Mouse (Mus musculus): ENCODE results near the gene Aipl1. TPM values are rescaled to one million over a fixed set of nuclear protein-coding genes. Genes with fewer than 3 reads are reported as not detected.
A peak's percentile ranks its signal among the peaks of the same experiment; 100 is the strongest.

The Aipl1 gene
- total RNA-seq, 2 experiments from 2014 or later: not detected

DNA sequence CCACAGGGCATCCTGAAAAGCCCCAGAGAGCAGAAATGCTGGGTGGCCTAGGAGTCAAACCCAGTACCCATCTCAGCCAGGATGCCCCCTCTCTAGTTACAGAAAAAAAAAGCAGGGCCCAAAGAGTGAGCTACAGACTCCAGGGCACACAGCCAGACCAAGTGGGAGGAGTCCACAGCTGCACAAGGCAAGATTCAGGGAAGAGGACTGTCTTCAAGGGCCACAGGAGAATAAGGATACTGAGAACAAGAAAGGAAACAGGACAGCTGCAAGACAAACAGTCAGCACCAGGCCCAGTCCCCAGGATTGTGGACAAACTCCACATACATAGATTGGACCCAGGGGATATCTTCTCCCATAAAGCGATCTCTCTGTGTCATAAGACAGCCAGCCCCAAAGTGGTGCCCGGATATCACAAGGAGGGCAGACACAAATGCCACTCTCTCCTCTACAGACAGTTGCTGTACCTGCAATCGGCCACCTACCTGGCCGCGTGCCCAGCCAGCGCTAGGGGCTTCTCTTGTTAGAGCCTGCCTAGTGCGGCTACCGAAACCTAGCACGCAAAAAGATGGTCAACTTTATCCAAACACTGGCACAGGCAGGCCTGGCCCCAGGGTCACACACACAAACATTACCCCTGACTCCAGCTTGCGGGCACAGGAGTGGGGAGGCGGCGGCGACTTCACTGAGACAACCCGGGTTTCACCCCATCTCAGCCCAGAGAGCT is 13.0 kb upstream of the Aipl1 start:
- DNase-seq: no peak

DNA sequence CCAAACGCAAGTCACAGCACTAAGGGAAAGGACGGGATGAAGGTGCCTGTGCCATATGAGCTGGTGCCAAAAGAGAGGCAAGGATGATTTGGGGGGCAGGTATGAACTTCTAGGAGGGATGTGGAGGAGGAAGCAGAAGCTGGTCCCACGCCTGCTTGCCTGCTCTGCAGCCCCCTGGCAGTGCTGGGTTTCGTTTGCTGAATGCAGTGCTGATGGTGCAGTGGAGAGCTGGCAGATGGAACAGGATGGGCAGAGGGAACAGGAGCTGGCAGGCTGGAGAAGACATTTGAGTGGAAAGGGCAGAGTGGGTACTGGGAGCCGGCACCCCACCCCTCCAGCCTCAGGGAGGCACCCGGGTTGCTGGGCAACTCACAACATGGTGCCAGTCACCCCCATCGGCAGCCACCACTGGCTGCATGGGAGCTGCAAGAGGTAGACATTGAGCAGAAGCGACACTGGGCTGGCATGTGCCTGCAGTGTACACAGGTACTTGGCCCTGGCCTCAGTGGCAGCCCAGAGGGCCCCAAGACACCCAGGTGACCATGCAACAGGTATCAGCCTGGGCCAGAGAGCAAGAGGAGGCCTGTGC is 12.0 kb upstream of the Aipl1 start:
- no peak for DNase-seq

DNA sequence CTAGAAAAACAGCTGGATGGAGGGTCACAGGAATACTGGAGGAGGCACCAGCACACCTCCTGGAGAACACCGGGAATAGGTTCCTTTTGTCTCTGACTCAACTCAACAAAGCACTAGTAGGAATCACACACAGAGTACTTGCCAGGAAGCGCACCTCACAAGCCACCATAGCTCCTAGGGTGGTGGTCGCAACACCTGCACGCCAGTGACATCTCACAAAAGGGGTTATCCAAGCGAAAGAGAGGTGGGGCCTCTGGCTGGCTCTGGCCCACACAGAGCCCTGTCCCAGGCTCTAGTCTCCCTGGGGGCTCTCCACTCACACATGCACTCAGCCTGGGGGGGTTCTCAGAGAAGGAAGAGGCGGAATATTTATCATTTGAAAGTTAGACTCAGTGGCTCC is 11.4 kb upstream of the Aipl1 start:
- no peak for DNase-seq

DNA sequence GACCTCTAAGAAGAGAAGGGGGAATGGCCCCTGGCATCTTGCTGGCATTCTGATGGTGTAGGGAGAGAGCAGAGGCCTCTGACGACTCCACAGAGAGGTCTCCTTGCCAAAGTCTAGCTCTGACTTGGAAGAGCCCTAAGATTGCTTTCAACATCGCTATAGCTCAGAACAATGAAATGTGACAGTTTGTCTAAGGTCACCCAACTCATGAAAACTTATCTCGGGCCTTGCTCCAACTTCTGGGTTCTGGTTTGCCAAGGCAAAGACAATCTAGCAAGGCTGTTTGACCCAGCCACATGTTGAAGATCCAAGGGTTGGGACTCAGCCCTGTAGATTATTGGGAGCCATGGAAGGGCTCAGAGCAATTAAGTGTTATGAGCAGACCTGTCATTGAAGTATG is 6.9 kb upstream of the Aipl1 start:
- DNase-seq: no peak

DNA sequence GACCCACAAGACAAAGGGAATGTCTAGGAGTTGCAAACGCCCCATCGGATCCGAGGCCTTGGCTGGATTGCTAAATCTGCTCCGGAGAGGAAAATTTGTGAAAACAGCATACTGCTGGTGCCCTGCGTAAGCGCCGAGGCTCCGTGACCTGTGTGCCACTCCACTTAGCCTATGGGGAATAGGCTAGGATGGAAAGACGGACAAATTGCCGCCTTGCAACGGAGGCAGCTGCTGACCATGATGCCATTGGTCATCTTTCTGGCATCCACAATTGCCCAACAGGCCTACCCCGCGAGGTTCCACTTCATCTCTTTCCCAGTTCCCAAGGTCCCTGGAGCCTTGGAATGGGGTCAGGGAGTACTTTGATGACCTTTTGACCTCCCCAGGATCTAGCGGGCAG is 5.3 kb upstream of the Aipl1 start:
- no peak for DNase-seq

DNA sequence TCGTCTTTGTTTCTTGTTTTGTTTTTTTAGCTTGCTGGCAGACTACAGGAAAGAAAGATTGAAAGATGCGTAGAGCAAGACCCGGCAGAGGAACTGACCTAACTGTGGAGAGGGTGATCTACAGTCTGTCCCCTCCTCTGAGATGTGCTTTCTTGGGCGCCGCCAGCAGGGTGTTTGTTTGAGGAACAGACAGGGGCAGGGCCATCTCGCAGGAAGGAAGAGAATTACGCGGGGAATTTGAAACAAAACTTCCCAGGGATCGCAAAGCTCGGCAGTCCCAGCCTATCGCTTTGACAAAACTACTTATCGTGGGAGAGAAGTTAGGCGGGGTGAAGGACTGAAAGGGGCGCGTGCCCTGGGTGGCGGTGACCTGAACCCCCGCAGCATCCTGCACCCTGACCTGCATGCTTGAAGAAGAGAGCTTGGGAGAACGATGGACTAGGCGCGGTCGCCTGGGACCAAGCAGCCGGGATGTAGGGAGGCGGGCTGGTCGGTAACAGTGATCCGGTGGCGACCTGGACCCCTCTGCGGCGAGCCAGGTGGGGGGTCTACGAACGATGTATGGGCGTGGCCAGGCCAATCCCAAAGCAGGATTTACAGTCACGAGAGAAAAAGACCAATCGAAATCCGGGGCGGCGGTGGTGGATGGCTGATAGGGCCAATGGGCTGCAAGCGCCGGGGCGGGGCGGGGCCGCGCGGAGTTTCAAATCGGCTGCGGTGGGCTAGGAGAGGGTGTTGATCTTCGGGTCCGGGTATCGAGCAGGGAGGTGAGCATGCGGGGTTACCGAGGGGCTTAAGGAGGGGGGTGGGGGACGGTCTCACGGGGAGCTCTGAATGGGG is 4.7 kb upstream of the Aipl1 start, which contains the start of gene Pimreg:
Gene Pimreg (plus strand): TSS at position 265 of the 840 bp plus-strand sequence.
- DNase-seq: peak; percentile 82

DNA sequence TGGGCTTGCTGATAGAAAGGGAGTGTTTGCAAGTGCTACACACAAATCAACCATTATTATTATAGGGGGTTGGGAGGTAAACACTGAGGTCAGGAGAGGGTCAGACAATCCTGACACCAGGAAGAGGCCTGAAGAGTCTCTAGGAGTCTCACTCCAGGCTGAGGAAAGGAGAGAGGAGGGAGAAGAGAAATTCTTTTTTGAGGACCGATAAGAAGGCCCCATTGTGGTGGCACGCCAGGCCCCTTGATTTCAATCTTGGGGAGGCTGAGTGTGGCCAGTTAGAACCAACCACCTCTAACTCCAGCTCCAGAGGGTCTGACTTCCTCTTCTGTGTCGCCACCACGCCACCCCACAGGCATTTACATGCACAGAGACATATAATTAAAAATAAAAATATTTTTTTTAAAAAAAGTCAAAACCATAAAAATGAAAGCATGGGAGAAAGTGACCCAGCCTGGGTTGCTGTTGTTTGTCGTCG is 4.0 kb upstream of the Aipl1 start:
- no peak for DNase-seq

DNA sequence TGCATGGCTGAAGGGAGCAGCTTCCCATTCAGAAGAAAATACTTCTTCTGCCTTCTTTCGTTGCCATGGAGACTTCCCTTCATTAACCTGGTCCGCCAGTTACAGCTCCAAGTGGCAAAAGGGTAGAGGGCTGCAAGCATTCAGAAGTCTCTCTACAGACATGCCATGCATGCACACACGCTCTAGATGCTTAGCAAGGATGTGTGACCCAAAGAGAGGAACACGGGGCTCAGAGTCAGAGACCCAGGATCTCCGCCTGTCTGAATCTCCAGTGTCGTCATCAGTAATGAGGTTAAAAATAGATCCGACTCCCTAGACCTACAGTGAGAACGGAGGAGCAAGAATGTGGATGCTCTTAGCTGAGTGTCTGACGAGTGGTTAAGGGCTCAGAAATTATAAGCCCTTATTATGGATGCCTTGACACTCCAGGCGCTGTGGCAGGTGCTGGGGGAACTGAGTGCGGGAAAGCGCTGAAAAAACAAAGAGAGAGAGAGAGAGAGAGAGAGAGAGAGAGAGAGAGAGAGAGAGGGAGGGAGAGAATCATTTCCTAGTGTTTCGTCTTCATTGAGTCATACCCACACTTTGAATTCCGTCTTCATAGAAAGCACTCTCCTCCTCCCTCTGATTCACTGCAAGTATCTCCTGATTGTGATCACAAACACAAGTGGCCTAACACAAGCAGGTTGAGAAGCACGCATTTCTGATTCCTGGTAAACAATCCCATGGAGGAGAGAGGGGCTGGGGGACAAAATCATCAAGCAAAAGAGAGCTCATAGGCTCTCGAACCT is 2.5 kb upstream of the Aipl1 start:
- DNase-seq: no peak

DNA sequence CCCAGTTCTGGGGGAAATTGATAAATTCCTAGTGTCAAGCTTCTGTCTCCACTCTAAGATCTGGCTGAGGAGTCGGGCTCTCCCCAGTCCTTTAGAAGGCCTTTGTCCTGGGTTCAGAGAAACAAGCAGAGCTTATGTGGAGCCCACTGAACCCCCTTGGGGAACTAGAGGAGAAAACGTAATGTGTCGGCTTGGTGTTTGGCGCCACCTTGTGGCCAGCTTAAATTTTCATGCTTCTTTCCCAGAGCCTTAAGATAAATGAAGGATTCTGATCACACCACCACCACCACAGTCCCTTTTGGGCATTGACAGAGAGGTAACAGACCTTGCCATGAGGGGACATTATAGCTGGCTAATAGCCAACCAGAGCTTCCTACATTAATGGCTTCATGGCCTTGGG is 687 bp upstream of the Aipl1 start:
- DNase-seq: peak; percentile 43 to 86

DNA sequence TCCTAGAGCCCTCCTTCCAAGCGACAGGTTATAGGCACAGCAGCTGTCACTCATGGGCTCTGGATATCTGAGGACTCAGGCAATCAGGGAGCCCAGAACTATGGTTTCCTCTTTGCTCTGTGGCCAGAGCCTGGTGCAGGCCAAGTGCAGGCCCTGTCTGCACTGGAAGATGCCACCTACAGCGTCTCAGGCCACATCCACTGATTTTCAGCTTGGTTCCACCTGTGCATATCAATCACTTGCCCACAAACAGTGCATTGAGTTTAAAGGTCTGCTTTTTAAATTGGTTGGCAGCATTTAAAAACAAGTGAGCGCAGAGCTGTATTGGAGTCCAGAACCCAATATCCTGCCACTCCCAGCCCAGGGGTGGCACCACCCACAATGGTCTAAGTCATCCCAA is 4.7 kb downstream of the Aipl1 start:
- no peak for DNase-seq

DNA sequence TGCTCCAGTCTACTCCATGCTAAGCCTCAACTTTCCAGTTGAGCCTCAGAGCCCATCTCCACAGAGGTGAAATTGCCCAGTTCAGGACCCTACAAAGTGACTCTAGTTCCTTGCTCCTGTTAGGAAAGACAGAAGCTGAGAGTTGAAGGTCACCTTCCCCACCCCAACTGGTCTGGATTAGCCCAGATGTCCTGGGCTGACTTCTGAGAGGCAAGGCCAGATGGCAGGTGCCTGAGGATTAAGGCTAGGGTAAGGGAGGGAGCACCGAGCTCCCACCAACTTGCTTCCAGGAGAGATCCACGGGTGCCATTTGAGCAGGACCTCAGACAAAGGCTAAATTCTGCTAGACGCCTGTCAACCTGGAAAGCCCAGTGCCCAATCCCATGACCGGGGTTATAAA is 5.2 kb downstream of the Aipl1 start:
- no peak for DNase-seq

DNA sequence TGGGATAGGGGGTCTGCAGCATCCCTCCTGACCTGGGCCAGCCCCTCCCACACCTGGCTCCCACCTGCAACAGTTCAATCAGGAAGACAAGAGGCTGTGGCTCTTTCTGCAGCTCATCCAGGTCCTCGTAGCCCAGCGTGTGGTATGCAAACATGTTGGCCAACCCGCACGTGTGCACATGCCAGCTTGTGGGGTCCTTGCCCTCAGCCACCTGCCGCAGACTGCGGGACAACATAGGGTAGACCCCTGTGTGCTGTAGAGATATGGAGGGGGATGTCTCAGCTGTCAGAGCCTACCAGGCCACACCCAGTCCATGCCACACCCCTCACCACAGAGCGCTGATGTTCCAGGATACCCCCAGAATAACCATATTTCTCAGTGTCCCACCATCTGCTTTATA is 6.0 kb downstream of the Aipl1 start:
- DNase-seq: no peak

DNA sequence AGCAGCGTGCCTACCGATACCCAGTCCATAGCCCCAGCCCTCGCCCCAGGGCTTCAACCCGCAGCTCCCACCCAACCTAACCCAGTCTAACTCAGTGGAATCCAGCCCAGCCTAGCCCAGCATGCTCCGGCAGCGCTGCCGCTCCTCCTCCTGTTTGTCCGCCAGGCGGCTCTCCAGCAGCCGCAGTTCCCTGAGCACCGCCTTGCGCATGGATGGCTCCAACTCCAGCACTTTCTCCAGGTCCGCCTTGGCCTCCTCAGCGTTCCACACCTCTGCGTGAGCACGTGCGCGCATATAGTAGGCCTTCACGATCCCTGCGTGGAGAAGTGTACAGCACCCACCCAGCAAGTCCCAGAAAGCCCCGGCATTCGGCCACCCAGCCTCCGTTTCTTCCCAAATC is 8.2 kb downstream of the Aipl1 start:
- DNase-seq: no peak

DNA sequence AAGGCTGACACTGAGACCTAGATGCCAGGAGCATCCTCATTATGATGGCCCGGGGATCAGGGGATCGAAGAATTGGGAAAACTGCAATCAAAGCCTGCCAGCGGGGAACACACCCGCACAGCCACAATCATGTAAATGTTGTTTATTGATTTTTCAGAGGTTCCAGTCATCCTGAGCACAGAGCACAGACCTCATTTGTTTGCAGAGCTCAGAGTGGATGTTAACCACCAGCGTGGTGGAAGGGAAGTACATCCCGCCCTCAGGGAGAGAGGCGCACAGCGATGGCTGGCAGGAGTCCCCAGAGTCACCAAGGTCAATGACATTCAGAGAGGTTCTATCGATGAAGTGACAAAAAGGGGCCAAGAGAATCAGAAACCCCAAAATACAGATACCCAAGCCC is 9.5 kb downstream of the Aipl1 start:
- DNase-seq: no peak

DNA sequence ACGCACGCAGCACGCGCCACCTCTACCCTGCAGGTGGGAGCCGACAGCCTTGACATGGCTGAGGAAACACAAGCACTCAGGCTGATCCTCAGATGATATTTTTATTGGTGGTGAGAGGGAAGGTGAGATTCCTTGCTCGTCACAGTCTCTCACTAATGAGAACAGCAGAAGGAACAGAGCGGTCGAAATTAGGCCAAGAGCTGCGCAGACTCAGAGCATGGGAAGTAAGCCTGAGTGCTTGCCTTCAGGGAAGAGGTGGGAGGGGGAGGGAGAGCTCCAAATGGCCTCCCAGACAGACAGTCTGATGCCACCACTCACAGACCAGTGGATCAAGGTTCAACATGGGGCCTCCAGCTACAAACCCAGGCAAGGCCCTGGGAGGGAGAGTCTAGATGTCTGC is 10.8 kb downstream of the Aipl1 start:
- no peak for DNase-seq

DNA sequence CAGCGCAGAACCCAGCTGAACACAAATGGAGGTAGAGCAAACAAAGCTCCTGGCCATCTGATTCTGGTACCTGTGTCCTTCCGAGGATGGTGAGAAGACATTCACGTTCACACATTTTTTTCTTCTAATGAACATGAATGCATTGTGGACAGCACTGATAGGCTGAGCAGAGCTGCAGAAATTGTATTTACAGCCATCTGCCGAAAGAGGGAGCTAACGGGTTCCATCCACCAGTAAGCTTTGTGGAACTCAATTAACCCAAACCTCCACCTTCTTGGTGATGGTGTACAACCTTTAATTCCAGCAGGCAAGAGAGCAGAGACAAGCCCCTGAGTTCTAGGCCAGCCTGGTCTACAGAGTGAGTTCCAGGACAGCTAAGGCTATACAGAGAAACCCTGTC is 11.5 kb downstream of the Aipl1 start:
- DNase-seq: no peak

DNA sequence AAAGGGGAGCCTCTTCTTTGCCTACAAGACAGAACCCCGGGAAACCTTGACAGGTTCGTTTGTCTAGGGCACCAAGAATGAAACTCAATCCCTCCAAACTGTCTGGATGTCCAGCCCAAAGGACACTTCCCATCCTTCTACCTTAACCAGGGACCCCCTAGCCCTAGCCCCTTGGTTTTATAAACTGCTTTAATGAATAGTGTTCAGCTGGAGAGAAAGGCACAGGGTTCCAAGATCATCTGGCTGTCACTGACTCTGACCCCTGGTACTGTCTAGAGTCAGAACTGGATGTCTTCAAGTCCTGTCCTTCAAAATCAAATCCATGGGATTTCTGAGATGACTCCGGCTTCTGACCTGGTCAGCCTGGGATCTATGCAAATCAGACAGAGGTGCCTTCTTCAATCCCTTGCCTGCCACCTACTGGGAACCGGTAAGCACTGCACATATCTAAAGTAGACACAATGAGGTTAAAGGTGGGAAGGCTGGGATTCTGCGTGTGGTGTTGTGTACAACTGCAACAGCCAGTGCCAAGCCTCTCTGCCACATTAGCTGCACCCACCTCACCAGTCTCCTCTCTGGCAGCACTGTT is 13.0 kb downstream of the Aipl1 start:
- peak; percentile 62 to 84 for DNase-seq

DNA sequence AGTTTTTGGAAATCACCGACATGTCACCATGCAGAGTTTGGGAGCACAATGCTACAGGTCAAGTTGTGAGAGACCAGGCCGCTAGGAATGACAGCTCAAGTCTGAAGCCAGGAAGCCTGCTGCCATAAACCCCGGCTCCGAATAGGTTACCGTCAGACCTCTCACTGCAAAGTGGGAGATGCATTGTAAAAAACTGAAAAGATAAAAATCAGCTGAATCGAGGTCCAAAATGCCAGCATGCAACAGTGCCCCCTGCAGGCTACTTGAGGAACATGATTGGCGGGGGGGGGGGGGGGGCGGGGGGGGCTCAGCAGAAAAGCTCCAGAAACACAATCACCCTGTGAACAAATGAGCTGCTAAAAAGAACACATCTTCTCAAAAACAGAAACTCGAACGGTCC is 13.7 kb downstream of the Aipl1 start:
- peak in 1 of 2 experiments; percentile 30 for DNase-seq

DNA sequence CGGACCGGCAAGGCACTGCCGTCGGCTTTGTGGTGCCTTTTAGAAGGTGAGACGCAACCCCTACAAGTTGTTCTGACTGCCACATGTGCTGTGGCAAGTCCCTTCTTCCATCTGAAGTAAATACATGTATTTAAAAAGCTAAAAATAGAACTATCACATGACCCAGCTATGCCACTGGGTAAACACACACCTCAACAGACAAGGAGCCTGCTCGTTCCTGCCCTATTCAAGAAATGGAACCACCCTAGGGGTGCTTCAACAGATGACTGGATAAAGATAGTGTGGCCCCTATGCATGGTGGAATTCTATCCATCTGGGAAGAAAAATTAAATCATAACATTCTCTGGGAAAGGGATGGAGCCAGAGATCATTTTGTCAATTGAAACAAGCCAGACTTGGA is 14.5 kb downstream of the Aipl1 start:
- DNase-seq: no peak

DNA sequence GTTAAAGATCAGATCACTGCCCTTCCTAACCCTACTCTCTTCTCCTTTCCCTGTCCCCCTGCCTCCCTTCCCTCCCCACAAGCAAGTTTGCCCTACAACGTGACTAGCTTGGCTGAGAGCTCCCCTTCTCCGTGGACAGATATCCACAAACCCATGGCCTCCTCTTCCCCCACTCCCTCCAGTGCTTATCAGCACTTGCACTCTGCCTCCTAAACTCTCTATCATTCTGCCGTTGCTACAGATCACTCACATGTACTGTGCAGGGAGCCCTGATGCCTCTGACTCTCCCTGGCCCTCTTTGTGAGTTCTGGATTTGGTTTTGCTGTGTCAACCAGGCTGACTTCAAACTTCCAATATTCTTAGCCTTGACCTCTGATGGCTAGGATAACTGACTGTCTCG is 16.3 kb downstream of the Aipl1 start:
- no peak for DNase-seq

DNA sequence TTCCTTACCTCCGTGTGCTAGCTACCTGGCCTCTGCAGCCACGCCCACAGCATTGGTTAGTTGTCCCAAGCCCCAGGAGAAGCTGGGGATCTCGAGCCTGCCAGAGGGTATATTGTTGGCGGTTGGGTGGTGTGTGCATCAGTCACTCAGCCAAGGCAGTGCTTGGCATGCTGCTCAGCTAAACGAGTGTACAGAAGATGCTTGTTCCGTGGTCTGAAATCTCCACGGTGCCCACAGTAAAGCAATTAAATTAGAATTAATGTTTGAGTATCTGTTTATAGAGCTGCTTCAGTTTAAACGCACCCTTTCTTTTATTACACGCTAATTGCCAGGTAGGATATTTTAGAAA is 20.1 kb downstream of the Aipl1 start:
- DNase-seq: no peak
